Mouse (Mus musculus) midbrain, embryonic 11.5 days (tissue): ENCODE measurements at regions not wholly inside any gene's neighbourhood (a gene's known extent, or its start where the extent isn't known, plus 50 kb on each side); places are given as distances from the start of the nearest gene placed in this dataset.

ENCODE experiments used
- ATAC-seq: fragments of 200-750 bp; cut with Nextera tagmentation; 2 replicates; pipeline ENCODE4 v1.8.0; 2017; ENCODE audit warnings: moderate TSS enrichment, moderate library complexity; ENCODE audit not compliant: low FRiP score
- DNase-seq: peaks from one replicate; pipeline ENCODE4 v3.0.0; 2015; ENCODE audit warnings: low spot score; ENCODE audit errors: missing footprints
- H3K27ac ChIP-seq: fragments of 300-500 bp; sonication (generic); 2 replicates; pipeline ENCODE4 v1.5.1; 2014; ENCODE audit warnings: low read depth, low read length
- H3K27me3 ChIP-seq: fragments of 300-500 bp; sonication (generic); 2 replicates; pipeline ENCODE4 v1.6.1; 2014; ENCODE audit warnings: mild to moderate bottlenecking, low read length, moderate library complexity, mixed read lengths; ENCODE audit not compliant: control insufficient read depth, insufficient read depth
- H3K36me3 ChIP-seq: fragments of 300-500 bp; sonication (generic); 2 replicates; pipeline ENCODE4 v1.6.1; 2014; ENCODE audit warnings: mild to moderate bottlenecking, low read length, moderate library complexity, mixed read lengths; ENCODE audit not compliant: control insufficient read depth, insufficient read depth
- H3K4me1 ChIP-seq: fragments of 300-500 bp; sonication (generic); 2 replicates; pipeline ENCODE4 v1.6.1; 2014; ENCODE audit warnings: low read length; ENCODE audit not compliant: control insufficient read depth, insufficient read depth
- H3K4me2 ChIP-seq: fragments of 300-500 bp; sonication (generic); 2 replicates; pipeline ENCODE4 v1.6.1; 2014; ENCODE audit warnings: mild to moderate bottlenecking, moderate library complexity
- H3K4me3 ChIP-seq: fragments of 300-500 bp; sonication (generic); 2 replicates; pipeline ENCODE4 v1.5.1; 2014; ENCODE audit warnings: low read depth, low read length
- H3K9ac ChIP-seq: fragments of 300-500 bp; sonication (generic); 2 replicates; pipeline ENCODE4 v1.6.1; 2014; ENCODE audit warnings: low read length
- H3K9me3 ChIP-seq: fragments of 300-500 bp; sonication (generic); 2 replicates; pipeline ENCODE4 v1.6.1; 2016; ENCODE audit warnings: low read length; ENCODE audit not compliant: control insufficient read depth
- WGBS: fragments of 180-500 bp; shearing (Covaris S2); extraction: QIAGEN DNeasy Blood & Tissue Kit; methylation state at CpG from one replicate; pipeline ENCODE4 v1.1.7; 2014; 5-methylcytosine and 5-hydroxymethylcytosine counted together

GRCm38 (mm10) chr8:101522758-101523157 lies 1262.7 kb downstream of the Cdh11 start:
- no peak overlapping the region for H3K27ac ChIP-seq
- WGBS = 69% methylated on average over 1 of the region's 1 CpGs
- no peak overlapping the region for H3K9ac ChIP-seq
- ATAC-seq = no peak
- DNase-seq = no peak
- no peaks in the 10 kb centered on the region; the same call in 1 of the 2 replicates for H3K4me1 ChIP-seq
- H3K27me3 ChIP-seq = no peaks in the 10 kb centered on the region
- H3K4me2 ChIP-seq = no peak overlapping the region
- no peaks in the 10 kb centered on the region for H3K9me3 ChIP-seq
- no peak overlapping the region for H3K4me3 ChIP-seq
- no peaks in the 10 kb centered on the region for H3K36me3 ChIP-seq

- H3K4me3 ChIP-seq = no peak overlapping the region
- no peak for DNase-seq
- no peaks in the 10 kb centered on the region for H3K27me3 ChIP-seq
- no peak overlapping the region for H3K4me2 ChIP-seq
- 76% methylated on average over 2 of the region's 2 CpGs for WGBS
- H3K4me1 ChIP-seq = no peaks in the 10 kb centered on the region
- H3K9ac ChIP-seq = no peak overlapping the region
- no peak overlapping the region for H3K27ac ChIP-seq
- H3K36me3 ChIP-seq = no peaks in the 10 kb centered on the region
- peak; percentile 79; the same call in 1 of the 2 replicates for ATAC-seq
- no peaks in the 10 kb centered on the region for H3K9me3 ChIP-seq
Observed at GRCm38 (mm10) chr8:101478554-101479314, 1306.7 kb downstream of the Cdh11 start.

DNA sequence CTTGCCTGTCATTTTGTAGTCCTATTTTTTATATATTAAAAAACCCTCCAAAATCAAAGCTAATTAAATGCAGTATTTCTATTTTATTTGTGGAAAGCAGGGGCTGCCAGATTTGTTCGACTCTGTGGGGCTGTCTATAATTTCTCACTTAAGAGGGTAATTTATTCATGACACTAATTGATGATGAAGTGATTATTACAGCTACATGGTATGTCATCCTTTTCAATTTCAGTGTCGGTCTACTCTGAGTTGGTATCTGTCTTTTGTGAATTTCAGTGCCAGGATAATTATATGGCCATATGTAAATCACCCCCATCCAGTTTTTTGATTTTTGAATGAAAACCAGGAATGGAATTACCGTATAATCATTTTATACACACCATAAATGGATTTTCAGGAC lies 1319.1 kb downstream of the Cdh11 start:
- Histone ChIP-seq H3K4me2 (no peak overlapping the region), H3K9ac (no peak overlapping the region), H3K27ac (no peak overlapping the region), H3K4me1 (no peaks in the 10 kb centered on the region), H3K27me3 (no peaks in the 10 kb centered on the region), H3K4me3 (no peak overlapping the region), H3K36me3 (no peaks in the 10 kb centered on the region), H3K9me3 (no peaks in the 10 kb centered on the region)
- ATAC-seq (no peak), DNase-seq (no peak)
- 87% methylated on average over 3 of the region's 3 CpGs for WGBS

DNA sequence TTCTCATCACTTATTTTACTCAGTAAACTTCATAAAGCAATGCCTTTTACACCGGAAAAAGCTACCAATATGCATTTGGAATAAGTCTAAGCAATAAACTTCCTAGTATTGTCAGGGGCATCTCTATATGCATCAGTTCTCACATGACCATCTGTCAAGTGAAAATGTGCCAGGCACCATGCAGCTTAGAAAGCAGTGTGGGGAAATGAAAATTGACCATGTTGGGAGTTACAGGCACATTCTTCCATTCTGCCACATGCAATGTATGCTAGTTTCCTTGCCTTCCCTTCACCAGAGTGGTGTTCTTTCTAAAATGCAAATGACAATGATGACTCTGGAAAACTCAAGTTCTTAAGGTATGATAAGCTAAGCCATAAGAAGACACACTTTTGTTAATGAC lies 1322.9 kb downstream of the Cdh11 start:
- no peak overlapping the region for H3K27ac ChIP-seq
- no peaks in the 10 kb centered on the region for H3K4me1 ChIP-seq
- ATAC-seq (no peak), DNase-seq (no peak)
- no peak overlapping the region for H3K4me3 ChIP-seq
- no peaks in the 10 kb centered on the region for H3K27me3 ChIP-seq
- H3K9ac ChIP-seq = no peak overlapping the region
- 81% methylated on average over 1 of the region's 1 CpGs for WGBS
- H3K36me3 ChIP-seq = no peaks in the 10 kb centered on the region
- no peak overlapping the region for H3K4me2 ChIP-seq
- no peaks in the 10 kb centered on the region for H3K9me3 ChIP-seq

GRCm38 (mm10) chr8:101444730-101445129 lies 1340.7 kb downstream of the Cdh11 start:
- Histone ChIP-seq H3K36me3 (no peaks in the 10 kb centered on the region), H3K27me3 (no peaks in the 10 kb centered on the region), H3K9me3 (no peaks in the 10 kb centered on the region), H3K4me3 (no peak overlapping the region), H3K27ac (no peak overlapping the region), H3K4me2 (no peak overlapping the region), H3K9ac (no peak overlapping the region), H3K4me1 (no peaks in the 10 kb centered on the region)
- no peak for DNase-seq
- WGBS = 85% methylated on average over 1 of the region's 1 CpGs
- no peak for ATAC-seq

- ATAC-seq = 0 out of 2 replicates have a peak, but pooled peaks have one; percentile 11
- no peaks in the 10 kb centered on the region for H3K36me3 ChIP-seq
- H3K9ac ChIP-seq = no peak overlapping the region
- no peak overlapping the region for H3K4me3 ChIP-seq
- no peaks in the 10 kb centered on the region for H3K9me3 ChIP-seq
- H3K4me2 ChIP-seq = no peak overlapping the region
- no peak for DNase-seq
- 93% methylated on average over 2 of the region's 2 CpGs for WGBS
- H3K27ac ChIP-seq = no peak overlapping the region
- H3K27me3 ChIP-seq = no peaks in the 10 kb centered on the region
- H3K4me1 ChIP-seq = no peaks in the 10 kb centered on the region
Observed at GRCm38 (mm10) chr8:101442563-101442962, 1342.9 kb downstream of the Cdh11 start.

DNA sequence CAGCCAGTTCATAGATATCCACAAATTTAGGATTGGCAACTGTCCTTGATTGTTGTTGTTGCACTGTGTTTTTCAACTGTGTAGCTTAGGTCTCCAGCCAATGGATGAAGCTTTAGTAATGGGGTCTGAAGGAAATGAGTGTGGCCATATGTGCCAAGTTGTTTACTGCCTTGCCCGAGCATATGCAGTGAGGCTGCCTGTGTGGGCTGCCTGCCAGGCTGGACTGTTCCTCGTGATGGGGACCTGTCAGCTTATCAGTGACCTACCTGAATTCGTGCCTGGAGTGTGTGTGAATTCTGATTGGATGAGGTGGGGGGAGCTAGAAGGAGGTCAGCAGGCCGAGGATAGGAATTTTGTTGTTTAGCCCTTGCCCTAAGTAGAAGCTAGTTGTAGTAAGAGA lies 1349.8 kb downstream of the Cdh11 start:
- H3K4me1 ChIP-seq = no peaks in the 10 kb centered on the region
- no peak overlapping the region for H3K4me2 ChIP-seq
- DNase-seq = peak; percentile 19
- no peak overlapping the region for H3K27ac ChIP-seq
- no peak overlapping the region for H3K4me3 ChIP-seq
- no peaks in the 10 kb centered on the region for H3K27me3 ChIP-seq
- no peaks in the 10 kb centered on the region for H3K36me3 ChIP-seq
- no peaks in the 10 kb centered on the region for H3K9me3 ChIP-seq
- 70% methylated on average over 4 of the region's 4 CpGs for WGBS
- H3K9ac ChIP-seq = no peak overlapping the region
- ATAC-seq = no peak
